Mouse (Mus musculus): Measurements from ENCODE around the gene Prdm16.

Gene Prdm16

DNA sequence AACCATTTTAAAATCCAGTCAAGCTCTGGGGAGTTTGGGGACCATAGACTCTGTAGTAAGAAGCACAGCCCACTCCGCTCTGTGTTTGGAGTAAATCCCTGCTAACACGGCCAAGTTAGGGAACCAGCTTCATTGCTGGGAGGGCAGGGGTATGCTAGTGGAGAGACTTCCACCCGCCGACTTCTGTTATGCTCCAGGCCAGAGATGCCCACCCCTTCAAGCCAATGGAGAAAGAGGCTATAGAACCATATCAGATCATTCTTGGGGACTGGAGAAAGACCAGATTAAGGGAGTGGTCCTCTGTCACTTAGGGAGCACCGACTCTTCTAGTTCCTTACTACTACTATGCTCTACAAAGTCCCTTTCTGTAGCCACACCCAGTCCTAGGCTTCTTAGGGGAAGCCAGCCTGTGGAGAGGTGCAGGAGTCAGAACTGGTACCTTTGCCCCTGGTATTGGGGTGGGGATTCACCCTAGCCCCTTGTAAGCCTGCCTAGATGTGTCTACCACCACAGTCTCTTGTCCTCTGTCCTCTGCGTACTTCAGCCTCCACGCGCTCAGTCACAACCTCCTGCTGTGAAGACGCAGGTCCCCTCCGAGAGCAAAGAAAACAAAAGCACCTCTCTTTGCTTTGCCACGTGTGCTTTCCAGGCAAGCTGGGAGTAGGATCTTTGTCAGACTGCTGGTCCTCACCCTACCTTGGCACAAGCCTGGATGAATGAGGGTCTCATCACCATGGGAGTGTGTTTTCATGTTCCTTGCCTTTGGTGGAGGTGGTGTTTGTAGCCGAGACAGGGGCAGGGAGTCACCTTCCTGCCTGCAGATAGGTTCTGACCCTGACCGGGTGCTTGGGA lies 3.1 kb upstream of the Prdm16 start:
- DNase-seq (ENCODE audit: low read depth): no peak

DNA sequence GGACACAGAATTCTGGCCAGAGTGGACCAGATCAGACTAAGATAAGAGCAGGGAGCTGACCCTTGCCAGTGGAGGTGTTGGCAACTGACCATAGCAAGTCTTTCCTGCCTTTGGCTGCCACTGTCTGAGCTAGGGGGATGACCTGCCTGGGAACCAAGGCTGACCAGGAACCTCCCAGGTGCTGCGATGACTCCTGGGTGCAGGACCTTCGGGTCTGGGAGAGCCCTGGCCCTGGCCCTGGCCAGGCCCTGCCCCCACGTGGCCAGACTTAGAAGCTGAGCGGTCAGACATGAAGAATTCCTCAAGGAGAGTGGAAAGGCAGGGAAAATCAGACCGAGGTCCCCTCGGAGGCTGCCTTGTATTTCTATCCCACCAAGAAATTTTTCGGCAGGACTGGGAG lies 2.5 kb upstream of the Prdm16 start:
- DNase-seq (ENCODE audit: low read depth): no peak

DNA sequence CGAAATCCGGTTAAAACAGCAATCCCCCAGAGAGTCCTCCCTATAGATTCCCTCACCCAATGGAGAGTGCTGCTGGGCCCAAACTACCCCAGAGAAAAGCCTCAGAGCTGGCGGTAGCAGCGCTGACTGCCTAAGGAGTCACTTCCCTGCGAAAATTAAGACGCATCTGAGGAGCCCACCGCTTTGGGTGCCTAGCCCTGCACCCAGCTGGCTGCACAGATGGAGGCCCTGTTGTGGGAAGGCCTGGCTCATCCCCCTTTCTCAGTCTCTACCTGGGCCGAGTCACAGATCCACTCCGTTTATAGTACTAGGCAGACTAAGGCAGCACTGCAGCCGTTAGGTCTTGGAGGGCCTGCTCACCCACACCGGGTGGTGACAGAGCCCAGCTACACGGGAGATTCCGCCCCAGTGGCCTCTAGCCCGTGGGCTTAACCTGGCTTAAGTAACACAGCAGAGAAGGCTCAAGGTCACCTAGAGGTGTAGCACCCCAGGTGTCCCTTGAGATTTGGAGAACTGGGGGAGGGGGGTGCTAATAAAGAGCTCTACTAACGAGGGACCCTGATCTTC lies 1.7 kb upstream of the Prdm16 start:
- no peak for DNase-seq (ENCODE audit: low read depth)

GRCm38 (mm10) chr4:154637468-154638319 lies 1.0 kb upstream of the Prdm16 start:
- no peak for DNase-seq (ENCODE audit: low read depth)

DNA sequence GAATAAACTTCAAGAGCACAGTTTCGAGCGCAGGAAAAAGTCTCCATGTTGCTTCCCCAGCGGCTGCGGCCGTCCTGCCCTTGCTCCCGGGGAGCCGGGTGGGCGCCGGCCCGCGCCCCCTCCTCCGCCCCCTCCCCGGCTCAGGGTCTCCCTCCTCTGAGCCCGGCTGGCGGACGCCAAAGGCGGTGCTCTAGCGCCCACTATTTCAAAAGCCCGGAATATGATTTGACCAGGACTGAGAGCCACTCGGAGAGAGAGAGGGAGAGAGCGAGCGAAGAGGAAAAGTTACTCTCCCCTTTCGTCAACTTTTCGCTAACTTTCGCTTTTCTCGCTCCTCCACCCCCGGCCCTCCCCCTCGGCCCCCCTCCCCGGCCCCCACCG lies 630 bp downstream of the Prdm16 start:
- no peak for DNase-seq (ENCODE audit: low read depth)

GRCm38 (mm10) chr4:154635241-154636052 lies 1.2 kb downstream of the Prdm16 start:
- no peak for DNase-seq (ENCODE audit: low read depth)

- no peak for DNase-seq (ENCODE audit: low read depth)
Measured at GRCm38 (mm10) chr4:154634470-154635240, 2.0 kb downstream of the Prdm16 start.

DNA sequence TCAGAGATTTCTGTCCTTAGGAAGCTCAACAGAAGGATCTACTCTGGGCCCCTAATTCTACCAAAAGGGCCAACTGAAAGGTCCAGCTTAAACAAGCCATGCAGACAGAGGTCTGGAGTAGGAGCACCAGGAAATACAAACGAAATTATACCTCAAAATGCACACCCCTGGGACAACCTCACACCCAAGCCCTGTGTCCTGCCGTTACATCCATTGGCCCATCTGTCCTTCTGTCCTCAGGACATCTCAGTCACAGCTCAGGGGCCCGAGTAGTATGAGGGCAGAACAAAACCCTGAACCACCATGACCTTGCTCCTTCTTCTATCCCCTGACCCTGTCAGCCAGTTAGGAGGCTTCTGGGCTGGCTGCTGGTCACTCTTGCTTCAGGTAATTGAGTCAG lies 2.7 kb downstream of the Prdm16 start:
- no peak for DNase-seq (ENCODE audit: low read depth)

- no peak for DNase-seq (ENCODE audit: low read depth)
Measured at GRCm38 (mm10) chr4:154632800-154633764, 3.6 kb downstream of the Prdm16 start.

DNA sequence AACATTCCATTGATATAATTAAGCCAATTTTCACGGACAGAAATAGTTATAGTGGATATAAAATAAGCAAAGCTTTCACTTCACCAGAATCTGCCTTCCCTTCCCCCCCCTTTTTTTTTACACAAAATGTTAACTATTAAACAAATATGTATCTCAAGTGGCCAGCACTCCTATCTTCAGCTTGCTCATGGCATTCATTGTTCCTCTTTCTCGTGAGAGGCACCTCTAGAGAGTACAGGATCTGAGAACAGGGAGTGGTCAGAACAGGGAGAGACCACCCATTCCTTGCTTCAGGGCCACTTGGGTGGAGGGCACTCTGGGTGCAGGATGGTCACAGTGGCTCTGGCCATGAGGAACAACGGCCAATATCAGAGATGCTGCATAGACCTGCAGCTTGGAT lies 5.9 kb downstream of the Prdm16 start:
- DNase-seq (ENCODE audit: low read depth): no peak

DNA sequence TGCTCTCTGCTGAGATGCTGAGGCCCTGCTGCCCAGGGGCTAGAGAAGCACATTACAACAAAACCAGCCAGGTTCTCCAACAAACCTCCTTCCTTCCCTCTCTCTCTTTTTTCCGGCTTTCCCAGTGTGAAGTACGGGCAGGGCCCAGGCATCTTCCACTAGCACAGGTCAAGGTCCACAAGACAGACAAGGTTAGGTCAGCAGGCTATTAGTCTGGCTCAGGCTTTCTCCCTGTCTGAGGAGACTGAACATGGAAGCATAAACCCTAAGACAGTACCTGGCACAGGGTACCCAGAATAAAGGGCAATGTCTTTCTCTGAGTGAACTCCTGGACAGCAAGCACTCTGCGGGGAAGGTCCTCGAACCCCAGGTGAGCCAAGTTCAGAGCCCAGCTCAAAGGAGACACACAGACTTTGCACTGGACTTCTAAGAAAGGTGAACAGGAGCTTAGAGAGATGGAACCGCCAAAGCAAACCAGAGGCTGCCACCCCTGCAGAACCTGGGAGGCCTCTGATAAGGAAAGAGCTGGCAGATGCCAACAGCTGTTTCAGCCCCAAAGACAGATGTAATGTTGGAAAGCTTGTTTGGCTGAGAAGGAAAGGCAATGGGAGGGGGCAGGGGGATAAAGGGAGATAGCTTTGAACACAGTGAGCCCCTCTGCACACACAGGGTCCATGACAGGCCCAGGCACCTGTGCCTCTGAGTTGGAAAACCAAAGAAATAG lies 9.1 kb downstream of the Prdm16 start:
- DNase-seq (ENCODE audit: low read depth): no peak

DNA sequence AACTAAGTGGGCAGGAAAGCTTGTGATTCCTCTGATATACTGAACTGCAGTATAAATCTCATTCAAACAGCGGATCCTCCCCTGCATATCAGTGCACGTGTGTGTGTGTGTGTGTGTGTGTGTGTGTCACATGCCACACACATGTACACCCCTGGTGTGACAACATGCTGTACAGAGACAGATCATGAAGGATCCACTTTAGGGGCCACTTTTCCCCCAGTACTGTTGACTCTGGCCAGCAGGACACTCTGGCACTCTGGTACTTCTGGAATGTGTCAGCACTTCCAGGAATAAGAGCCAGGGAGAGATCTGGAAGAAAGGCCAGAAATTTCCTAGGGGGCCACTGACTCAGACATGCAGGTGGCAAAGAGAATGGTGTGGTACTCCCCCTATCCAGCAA lies 10.4 kb downstream of the Prdm16 start:
- DNase-seq (ENCODE audit: low read depth): no peak

DNA sequence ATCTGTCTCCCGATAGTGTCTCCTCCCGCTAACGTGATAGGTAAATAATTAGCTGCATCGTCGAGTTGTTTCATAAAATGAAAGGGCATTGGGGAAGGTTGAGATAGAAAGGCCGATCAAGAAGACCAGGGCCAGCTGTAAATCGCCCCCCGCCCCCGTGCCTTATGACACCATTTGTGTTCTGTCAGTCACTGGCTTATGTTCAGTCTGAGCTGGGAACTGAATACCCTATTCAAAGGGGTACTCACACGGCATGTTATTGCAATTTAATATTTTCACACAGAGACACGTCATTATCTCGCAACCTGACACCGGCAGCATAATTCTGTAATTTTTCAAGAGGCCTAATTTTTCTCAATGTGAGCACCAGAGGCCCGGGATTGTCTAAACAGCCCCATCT lies 11.0 kb downstream of the Prdm16 start:
- DNase-seq (ENCODE audit: low read depth): no peak

- DNase-seq (ENCODE audit: low read depth): no peak
Measured at GRCm38 (mm10) chr4:154623241-154623640, 13.4 kb downstream of the Prdm16 start.

DNA sequence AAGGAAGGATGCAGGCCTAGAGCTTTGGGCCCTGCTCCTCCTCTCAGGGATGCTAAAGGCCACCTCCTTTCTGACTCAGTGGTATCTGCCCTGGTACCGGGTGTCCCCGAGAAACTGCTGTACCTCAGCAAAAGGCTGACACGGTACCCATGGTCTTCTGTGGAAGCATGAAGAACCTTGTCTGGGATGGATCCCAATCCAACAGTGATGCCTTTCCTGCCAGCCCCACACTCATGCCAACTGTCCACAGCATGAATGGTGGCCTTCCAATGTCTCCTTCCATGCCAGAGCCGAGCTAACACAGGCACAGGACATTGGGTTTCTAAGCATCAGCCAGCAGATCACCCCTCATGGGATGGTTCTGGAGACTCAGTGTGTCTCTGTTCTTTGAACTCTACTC lies 14.2 kb downstream of the Prdm16 start:
- no peak for DNase-seq (ENCODE audit: low read depth)

- DNase-seq (ENCODE audit: low read depth): no peak
Measured at GRCm38 (mm10) chr4:154611167-154611566, 25.5 kb downstream of the Prdm16 start.

DNA sequence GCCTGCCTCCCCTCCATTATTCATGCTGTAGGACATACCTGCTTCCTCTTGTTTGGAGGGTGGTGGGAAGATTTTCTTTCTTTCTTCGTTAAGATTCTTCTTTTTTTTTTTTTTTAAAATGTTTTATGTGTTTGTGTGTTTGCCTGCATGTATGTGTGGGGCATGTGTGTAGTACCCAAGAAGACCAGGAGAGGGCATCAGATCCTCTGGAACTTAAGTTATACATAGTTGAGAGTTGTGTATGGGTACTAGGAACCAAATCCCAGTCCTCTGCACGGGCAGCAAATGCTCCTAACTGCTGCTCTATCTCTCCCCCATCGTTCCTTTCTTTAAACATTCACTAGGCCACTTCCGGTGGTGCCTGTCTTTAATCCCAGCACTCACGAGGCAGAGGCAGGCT lies 28.9 kb downstream of the Prdm16 start:
- no peak for DNase-seq (ENCODE audit: low read depth)

GRCm38 (mm10) chr4:154604442-154604830 lies 32.2 kb downstream of the Prdm16 start:
- no peak for DNase-seq (ENCODE audit: low read depth)

GRCm38 (mm10) chr4:154603663-154604441 lies 32.8 kb downstream of the Prdm16 start:
- no peak for DNase-seq (ENCODE audit: low read depth)

All from c-Kit-positive CD71-negative TER-119-negative erythroid progenitor cells, embryonic 14.5 days (primary cell).